Mouse (Mus musculus) thymus, adult 2 months (tissue): Measurements from ENCODE around the gene Cd96. TPM values are rescaled to one million over a fixed set of nuclear protein-coding genes. Genes with fewer than 3 reads are reported as not detected.

Experiments
- DNase-seq: peaks from one replicate; pipeline ENCODE4 v3.0.0; 2021
- H3K27ac ChIP-seq: fragments of 200-500 bp; 2 replicates; pipeline ENCODE4 v1.5.1; 2012; ENCODE audit warnings: low read length, control low read depth; ENCODE audit not compliant: control insufficient read depth, insufficient read depth
- H3K27me3 ChIP-seq: fragments of 200-500 bp; 2 replicates; pipeline ENCODE4 v1.6.1; 2012; ENCODE audit warnings: mild to moderate bottlenecking, low read length, moderate library complexity, mixed read lengths; ENCODE audit not compliant: control insufficient read depth, insufficient read depth
- H3K36me3 ChIP-seq: fragments of 200-500 bp; 2 replicates; pipeline ENCODE4 v1.6.1; 2012; ENCODE audit warnings: mild to moderate bottlenecking, low read length, moderate library complexity; ENCODE audit not compliant: control insufficient read depth, insufficient read depth
- H3K4me1 ChIP-seq: fragments of 200-500 bp; replicated peaks from 2 replicates; pipeline ENCODE4 v1.6.1; 2012; ENCODE audit warnings: low read length; ENCODE audit not compliant: control insufficient read depth, insufficient read depth
- H3K4me3 ChIP-seq: fragments of 200-500 bp; 2 replicates; pipeline ENCODE4 v1.5.1; 2012; ENCODE audit warnings: mild to moderate bottlenecking, low read length, control low read depth, moderate library complexity; ENCODE audit not compliant: control insufficient read depth, insufficient read depth
- CTCF ChIP-seq: fragments of 200-500 bp; IDR thresholded peaks from 2 replicates; pipeline ENCODE4 v1.5.1; 2012; ENCODE audit warnings: mild to moderate bottlenecking, control low read depth, low read length, moderate library complexity, borderline replicate concordance; ENCODE audit not compliant: control insufficient read depth, poor library complexity, insufficient read depth; ENCODE audit errors: extremely low read depth
- POLR2A ChIP-seq: fragments of 200-500 bp; IDR thresholded peaks from 2 replicates; pipeline ENCODE4 v1.6.1; 2012; ENCODE audit warnings: mild to moderate bottlenecking, low read length, control low read depth, moderate library complexity; ENCODE audit not compliant: control insufficient read depth, poor library complexity, insufficient read depth; ENCODE audit errors: extremely low read depth
- WGBS: fragments of 180-500 bp; shearing (Covaris S2); methylation state at CpG from one replicate; pipeline ENCODE4 v1.1.7; 2018; 5-methylcytosine and 5-hydroxymethylcytosine counted together
- polyA plus RNA-seq: library from polyadenylated mRNA; depleted of rRNA; stranded (reverse); fragments of >200 nt; gene quantifications from 2 replicates; pipeline ENCODE4 v1.2.3, GENCODE M21; 2012

The Cd96 gene
- polyA plus RNA-seq, 1 experiment = 47.6 TPM

- H3K4me3 ChIP-seq = no peak overlapping the region
- H3K27ac ChIP-seq = peak overlapping the region; percentile 24; the same call in 1 of the 2 replicates
Measured at GRCm38 (mm10) chr16:46006261-46006660, 113.8 kb downstream of the Cd96 start.

GRCm38 (mm10) chr16:46001550-46002166, 118.4 kb downstream of the Cd96 start:
- H3K27ac ChIP-seq = peak overlapping the region; percentile 60

More at GRCm38 (mm10) chr16:46006261-46006660, 113.8 kb downstream of the Cd96 start:
- no peaks in the 10 kb centered on the region for H3K36me3 ChIP-seq
- peak; percentile 70 for DNase-seq
- no peaks in the 10 kb centered on the region for H3K27me3 ChIP-seq
- peaks cover 29% of the 10 kb centered on the region for H3K4me1 ChIP-seq
- TF ChIP-seq POLR2A (no peak), CTCF (peak; percentile 33; the same call in 1 of the 2 replicates)
- WGBS = 16% methylated on average over 10 of the region's 10 CpGs

GRCm38 (mm10) chr16:46000976-46001375, 119.1 kb downstream of the Cd96 start:
- 73% methylated on average over 3 of the region's 3 CpGs for WGBS
- Histone ChIP-seq H3K4me3 (no peak overlapping the region), H3K27ac (no peak overlapping the region; the same call in 1 of the 2 replicates), H3K36me3 (0 out of 2 replicates have a peak, but pooled peaks cover 4% of the 10 kb centered on the region), H3K4me1 (peaks cover 36% of the 10 kb centered on the region), H3K27me3 (no peaks in the 10 kb centered on the region)
- TF ChIP-seq CTCF = no peak
- DNase-seq = no peak

More at GRCm38 (mm10) chr16:46001550-46002166, 118.4 kb downstream of the Cd96 start:
- TF ChIP-seq CTCF (no peak), POLR2A (no peak)
- Histone ChIP-seq H3K36me3 (0 out of 2 replicates have a peak, but pooled peaks cover 4% of the 10 kb centered on the region), H3K4me3 (no peak overlapping the region), H3K27me3 (no peaks in the 10 kb centered on the region), H3K4me1 (peaks cover 37% of the 10 kb centered on the region)
- WGBS = 33% methylated on average over 10 of the region's 10 CpGs
- DNase-seq = no peak

GRCm38 (mm10) chr16:45999374-46000191, 120.5 kb downstream of the Cd96 start:
- peaks cover 27% of the 10 kb centered on the region for H3K4me1 ChIP-seq
- TF ChIP-seq CTCF = no peak
- no peak for TF ChIP-seq POLR2A
- H3K36me3 ChIP-seq = 0 out of 2 replicates have a peak, but pooled peaks cover 4% of the 10 kb centered on the region
- 91% methylated on average over 10 of the region's 10 CpGs for WGBS
- no peak overlapping the region for H3K4me3 ChIP-seq
- no peaks in the 10 kb centered on the region for H3K27me3 ChIP-seq
- DNase-seq = no peak
- H3K27ac ChIP-seq = no peak overlapping the region

- H3K36me3 ChIP-seq = 0 out of 2 replicates have a peak, but pooled peaks cover 4% of the 10 kb centered on the region
- no peaks in the 10 kb centered on the region for H3K27me3 ChIP-seq
- WGBS = 24% methylated on average over 7 of the region's 7 CpGs
- H3K4me3 ChIP-seq = no peak overlapping the region
- DNase-seq = no peak
- H3K27ac ChIP-seq = no peak overlapping the region; the same call in 1 of the 2 replicates
- TF ChIP-seq CTCF (no peak), POLR2A (no peak)
- H3K4me1 ChIP-seq = peaks cover 24% of the 10 kb centered on the region
Measured at GRCm38 (mm10) chr16:45998231-45998630, 121.8 kb downstream of the Cd96 start.

- peaks cover 4% of the 10 kb centered on the region for H3K4me1 ChIP-seq
- 54% methylated on average over 10 of the region's 10 CpGs for WGBS
- TF ChIP-seq POLR2A = no peak
- TF ChIP-seq CTCF = no peak
- H3K27ac ChIP-seq = no peak overlapping the region
- H3K27me3 ChIP-seq = no peaks in the 10 kb centered on the region
- no peaks in the 10 kb centered on the region for H3K36me3 ChIP-seq
- no peak for DNase-seq
- H3K4me3 ChIP-seq = no peak overlapping the region
Measured at GRCm38 (mm10) chr16:45990901-45991676, 129.0 kb downstream of the Cd96 start.
